Comparison of ENCODE assay signal across 12 mouse cellular contexts in the genomic region with DNA sequence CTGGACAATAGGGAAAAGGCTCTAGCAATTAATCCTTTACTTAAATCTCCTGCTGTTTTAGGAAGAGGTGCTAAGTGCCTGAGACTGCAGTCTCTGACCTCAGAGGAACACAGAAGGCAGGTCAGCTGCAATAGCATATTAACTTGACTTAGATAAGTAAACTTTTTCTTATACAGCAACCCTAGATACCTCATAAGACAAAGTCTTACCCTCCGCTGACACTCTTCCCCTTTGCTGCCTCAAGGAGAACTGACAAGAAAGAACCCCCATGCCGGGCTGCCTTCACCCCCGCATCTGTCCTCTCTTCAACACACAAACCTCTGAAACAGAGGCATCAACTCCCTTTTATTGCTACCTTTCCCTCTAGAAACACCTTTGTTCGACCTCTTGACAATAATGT. TPM values are rescaled to one million over a fixed set of nuclear protein-coding genes. Genes with fewer than 3 reads are reported as not detected.
"Had no signal": no experiment of that assay in that cellular context is flagged by ENCODE, and none has a peak within 500 bp of the region (broad histone marks: within the 10 kb centered on the region; RNA-seq: fewer than 3 reads in every experiment).

No protein-coding gene starts in this region.

- H3K36me3 ChIP-seq: liver, embryonic 13.5 days; lung, embryonic 15.5 days; midbrain, embryonic 13.5 days; neural tube, embryonic 12.5 days had no signal

- H3K27me3 ChIP-seq: liver, embryonic 13.5 days; lung, embryonic 15.5 days; midbrain, embryonic 13.5 days; neural tube, embryonic 12.5 days had no signal

- H3K27ac ChIP-seq: hindbrain, embryonic 14.5 days; left cerebral cortex, adult 2 months; liver, embryonic 13.5 days; lung, embryonic 15.5 days; midbrain, embryonic 13.5 days; neural tube, embryonic 12.5 days had no signal

- DNase-seq: liver; liver, embryonic 13.5 days; liver, postnatal 0 days; lung, postnatal 14 days; thymus, adult 18-20 months; thymus, postnatal 14 days had no signal

- H3K9me3 ChIP-seq: liver, embryonic 13.5 days; lung, embryonic 15.5 days; midbrain, embryonic 13.5 days; neural tube, embryonic 12.5 days had no signal

- H3K4me2 ChIP-seq: hindbrain, embryonic 14.5 days; liver, embryonic 13.5 days; lung, embryonic 15.5 days; midbrain, embryonic 13.5 days; neural tube, embryonic 12.5 days had no signal

- H3K9ac ChIP-seq: hindbrain, embryonic 14.5 days; liver, embryonic 13.5 days; liver, postnatal 0 days; lung, embryonic 15.5 days; midbrain, embryonic 13.5 days; neural tube, embryonic 12.5 days had no signal

- H3K4me3 ChIP-seq: left cerebral cortex, adult 2 months; liver, embryonic 13.5 days; lung, embryonic 15.5 days; midbrain, embryonic 13.5 days; myocyte; neural tube, embryonic 12.5 days had no signal

- ATAC-seq: liver, postnatal 0 days; midbrain, embryonic 13.5 days had no signal

RNA-seq across cellular contexts. Expression of a gene that starts 38.8 kb away (rescaled TPM):
- polyA plus RNA-seq: liver, embryonic 13.5 days had no signal
